Mouse (Mus musculus) heart, adult 8-10 months (tissue): ENCODE results near the gene Icam5. TPM values are rescaled to one million over a fixed set of nuclear protein-coding genes. Genes with fewer than 3 reads are reported as not detected.
A peak's percentile ranks its signal among the peaks of the same experiment; 100 is the strongest.

ENCODE experiments used
- DNase-seq: peaks from one replicate; pipeline ENCODE4 v3.0.0; 2022; ENCODE audit warnings: low spot score
- total RNA-seq, 4 experiments: library from RNA; stranded (reverse); gene quantifications; 2 replicates each; pipeline ENCODE4 v1.2.4; 2022

Icam5 gene
- total RNA-seq, 4 experiments from 2014 or later: 0.12 TPM; not detected in 3

DNA sequence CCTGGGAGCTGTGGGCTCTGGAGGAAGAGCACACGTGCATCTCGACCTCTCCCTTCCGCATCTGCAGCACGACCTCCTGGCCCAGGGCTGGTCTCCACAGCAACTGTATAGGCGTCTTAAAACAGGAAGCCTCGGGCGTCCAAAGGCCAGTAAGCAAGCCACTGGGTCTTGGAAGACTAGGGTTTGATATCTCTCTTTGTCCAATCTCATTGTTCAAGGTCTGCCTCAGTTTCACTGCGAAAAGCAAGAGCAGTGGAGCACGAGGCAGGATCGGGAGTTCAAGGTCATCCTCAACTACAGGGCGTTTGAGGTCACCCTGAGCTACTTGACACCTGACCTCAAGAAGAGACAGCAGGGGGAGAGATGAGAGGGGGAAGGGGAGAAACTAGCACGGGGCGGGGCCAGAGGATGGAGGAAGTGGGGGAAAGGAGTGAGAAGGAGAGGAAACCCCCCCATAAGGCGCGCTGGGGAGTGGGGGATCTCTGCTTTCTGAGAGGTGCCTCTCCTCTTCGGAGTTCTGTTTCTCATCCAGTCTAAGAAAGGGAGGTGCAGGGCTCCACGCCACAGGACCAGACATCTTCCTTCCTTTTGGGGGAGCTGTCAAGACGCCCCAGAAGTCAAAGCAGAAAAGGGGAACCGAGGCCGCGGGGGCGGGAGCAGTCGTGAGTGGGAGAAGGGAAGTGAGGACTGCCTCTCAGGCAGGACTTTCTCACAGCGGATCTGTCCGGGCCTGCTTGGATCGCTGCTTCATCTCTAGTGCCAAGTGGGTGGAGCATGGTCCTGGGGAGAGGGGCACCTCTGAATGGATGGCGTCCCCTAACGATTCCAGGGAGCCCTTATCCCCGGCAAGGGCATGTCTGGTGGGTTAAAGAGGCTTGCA, 16.9 kb upstream of the Icam5 start:
- peak; percentile 75 for DNase-seq

DNA sequence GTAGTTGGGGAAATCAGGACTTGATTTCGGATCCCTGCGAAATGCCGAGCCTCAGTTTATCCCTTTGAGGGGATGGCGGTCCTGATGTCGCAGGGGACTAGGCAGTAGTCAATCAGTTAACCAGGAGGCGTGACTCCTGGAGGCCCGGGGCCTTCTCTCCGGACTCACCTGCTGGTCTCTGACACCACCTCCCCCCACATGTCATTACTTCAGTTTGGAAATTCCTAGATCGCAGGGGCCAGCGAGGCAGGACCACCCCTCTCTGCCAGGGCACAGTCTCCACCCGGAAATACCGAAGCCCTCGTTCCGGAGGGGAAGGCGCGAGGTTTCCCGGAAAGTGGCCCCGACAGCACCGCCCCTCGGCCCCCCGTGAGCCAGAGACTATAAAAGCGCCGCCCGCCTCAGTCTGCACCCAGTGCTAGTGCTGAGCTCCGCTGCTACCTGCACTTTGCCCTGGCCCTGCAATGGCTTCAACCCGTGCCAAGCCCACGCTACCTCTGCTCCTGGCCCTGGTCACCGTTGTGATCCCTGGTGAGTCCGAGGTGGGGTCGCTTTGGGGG, 16.2 kb upstream of the Icam5 start, which contains the start of gene Icam1:
TSS of gene Icam1 (plus strand) at position 415 of the 560 bp plus-strand sequence.
- peak; percentile 77 for DNase-seq

DNA sequence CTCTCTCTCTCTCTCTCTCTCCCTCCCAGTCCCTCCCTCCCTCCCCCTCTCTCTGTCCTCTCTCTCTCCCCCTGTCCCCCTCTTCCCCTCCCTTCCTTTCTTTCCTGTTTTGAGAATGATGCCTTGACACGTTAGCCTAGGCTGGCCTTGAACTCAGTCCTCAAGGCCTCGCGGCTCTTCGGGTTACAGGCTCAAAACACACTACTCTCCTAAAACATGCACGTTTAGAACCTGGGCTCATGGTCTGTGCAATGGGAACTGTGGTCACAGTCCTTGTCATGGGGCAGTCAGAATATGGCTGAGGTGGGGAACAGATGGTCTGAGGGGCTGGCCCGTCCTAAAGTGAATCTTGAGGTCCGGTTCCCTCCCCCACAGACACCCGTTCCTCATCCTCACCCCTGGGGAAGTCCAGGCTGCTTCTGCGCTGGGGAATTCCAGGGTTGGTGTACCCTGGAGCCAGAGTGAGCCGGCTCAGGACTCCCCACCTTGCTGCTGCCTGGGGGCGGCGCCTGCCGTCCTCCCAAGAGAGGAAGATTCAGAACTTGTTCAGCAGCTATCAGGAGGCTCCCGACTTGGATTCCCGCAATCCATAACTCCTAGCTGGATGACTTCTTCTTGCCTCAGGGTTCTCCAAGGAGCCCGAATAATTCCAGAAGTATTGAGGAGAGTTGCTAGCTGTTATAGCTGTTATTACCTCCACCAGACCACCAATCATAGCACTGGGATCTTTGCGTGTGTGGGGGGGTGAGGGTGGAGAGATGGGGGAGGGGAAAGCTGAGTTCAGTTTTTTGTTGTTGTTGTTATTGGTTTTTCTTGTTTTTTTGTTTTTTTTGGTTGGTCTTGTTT, 15.3 kb upstream of the Icam5 start:
- DNase-seq: no peak

DNA sequence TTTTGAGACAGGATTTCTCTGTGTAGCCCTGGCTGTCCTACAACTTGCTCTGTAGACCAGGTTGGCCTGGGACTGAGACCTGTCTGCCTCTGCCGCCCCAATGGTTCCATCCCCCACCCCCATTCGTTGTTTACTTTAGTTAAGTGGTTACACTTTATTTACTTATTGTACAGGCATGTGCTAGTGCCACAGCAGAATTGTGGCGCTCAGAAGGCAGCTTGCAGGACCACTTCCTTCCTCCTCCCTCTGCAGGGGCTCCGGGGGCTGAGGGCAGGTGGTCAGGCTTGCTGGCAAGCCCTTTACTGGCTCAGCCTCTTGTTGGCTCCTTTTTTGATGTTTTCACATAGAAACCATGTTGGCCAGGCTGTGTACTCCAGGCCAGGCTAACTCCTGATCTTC, 14.7 kb upstream of the Icam5 start:
- no peak for DNase-seq

DNA sequence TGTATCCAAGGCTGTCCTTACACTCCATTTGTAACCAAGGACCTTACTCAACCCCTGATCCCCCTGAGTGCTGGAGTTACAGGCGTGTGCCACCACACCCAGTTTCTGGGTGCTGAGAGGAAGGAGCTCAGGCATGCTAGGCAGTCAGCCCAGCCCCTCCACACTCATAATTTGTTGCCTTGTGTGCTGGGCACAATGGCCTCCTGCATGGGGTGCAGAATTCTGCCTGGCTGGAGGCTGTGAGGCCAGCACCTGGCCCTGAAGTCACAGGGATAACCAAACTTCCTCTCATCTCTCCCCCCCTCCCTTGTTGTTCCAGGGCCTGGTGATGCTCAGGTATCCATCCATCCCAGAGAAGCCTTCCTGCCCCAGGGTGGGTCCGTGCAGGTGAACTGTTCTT, 13.3 kb upstream of the Icam5 start:
- DNase-seq: no peak

DNA sequence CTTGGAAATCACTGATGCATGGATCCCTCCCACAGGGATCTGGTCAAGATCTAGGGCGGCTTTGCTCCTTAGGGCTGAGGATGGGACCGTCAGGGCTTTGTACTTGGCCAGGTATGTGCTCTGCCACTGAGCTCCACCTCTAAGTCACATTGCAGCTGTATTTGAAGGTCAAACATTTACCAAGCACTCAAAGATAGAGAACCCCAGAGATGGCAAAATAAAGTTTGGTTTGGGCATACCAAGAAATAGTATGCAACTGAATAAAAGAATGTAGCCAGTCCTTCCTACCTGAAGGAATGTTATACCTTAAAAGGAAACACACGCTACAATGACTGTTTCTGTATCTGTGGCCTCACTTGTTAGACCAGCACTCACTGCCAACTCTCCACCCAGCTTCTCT, 10.5 kb upstream of the Icam5 start:
- no peak for DNase-seq

DNA sequence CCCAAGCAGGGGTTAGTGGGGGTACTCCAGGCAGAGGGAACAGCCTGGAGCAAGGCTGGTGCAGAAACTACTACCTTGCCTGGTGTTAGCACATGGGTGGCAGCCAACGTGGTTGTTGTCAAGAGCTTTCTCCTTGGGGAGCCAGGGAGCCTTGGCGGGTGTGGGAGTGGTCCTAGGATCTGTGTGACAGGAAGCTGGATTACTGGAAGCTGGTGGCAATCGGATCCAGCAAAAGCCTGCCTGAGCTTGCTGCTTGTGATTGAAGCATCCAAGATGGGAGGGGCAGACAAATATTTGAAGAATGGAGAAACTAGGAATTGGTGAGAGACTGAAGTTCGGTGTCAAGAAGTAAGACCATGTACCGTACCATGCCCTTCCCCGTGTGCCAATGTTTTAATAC, 9.6 kb upstream of the Icam5 start:
- DNase-seq: no peak

DNA sequence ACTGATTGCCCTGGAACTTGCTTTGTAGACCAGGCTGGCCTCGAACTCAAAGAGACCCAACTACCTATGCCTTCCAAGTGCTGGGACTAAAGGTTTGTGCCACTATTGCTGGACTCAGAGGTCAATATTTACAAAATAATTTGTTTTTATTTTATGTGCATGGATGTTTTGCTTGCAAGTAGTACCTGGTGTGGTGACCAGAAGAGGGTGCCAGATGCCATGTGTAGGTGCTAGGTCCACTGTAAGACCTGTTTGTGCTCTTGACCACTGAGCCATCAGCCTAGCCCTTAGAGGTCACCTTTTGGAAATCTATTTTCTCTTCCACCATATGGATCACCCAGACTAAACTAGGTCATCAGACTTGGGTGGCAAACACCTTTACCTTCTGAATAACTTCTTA, 9.1 kb upstream of the Icam5 start:
- no peak for DNase-seq

DNA sequence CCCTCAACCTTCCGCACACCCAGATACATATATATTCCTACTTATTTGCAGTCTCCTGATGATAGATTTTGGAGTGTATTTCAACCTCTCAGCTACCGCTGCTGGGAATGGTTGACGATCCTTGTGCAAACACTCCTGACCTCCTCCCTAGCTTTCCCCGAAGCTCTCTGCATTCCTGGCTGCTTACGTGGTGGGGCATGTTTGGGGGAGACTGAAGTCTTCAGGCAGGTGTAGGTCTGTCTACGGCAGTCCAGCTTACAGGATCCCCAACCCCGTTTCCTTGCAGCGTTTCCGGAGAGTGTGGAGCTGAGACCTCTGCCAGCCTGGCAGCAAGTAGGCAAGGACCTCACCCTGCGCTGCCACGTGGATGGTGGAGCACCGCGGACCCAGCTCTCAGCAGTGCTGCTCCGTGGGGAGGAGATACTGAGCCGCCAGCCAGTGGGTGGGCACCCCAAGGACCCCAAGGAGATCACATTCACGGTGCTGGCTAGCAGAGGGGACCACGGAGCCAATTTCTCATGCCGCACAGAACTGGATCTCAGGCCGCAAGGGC, 6.5 kb upstream of the Icam5 start:
- no peak for DNase-seq

DNA sequence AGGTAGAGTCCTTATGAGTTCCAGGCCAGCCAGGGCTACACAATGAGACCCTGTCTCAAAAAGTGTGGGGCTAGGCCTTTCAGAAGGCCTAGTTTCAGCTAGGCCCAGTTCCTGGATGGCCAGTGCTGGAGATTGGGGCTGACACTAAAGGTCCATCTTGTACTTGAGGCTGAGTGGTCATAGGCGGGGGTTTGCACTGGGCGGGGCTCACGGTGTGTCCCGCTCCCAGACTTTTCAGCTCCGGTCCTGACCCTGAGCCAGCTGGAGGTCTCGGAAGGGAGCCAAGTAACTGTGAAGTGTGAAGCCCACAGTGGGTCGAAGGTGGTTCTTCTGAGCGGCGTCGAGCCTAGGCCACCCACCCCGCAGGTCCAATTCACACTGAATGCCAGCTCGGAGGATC, 5.0 kb upstream of the Icam5 start:
- DNase-seq: no peak

DNA sequence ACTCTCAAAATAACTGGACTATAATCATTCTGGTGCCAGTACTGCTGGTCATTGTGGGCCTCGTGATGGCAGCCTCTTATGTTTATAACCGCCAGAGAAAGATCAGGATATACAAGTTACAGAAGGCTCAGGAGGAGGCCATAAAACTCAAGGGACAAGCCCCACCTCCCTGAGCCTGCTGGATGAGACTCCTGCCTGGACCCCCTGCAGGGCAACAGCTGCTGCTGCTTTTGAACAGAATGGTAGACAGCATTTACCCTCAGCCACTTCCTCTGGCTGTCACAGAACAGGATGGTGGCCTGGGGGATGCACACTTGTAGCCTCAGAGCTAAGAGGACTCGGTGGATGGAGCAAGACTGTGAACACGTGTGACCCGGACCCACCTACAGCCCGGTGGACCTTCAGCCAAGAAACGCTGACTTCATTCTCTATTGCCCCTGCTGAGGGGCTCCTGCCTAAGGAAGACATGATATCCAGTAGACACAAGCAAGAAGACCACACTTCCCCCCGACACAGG, 4.0 kb upstream of the Icam5 start:
- DNase-seq: no peak

DNA sequence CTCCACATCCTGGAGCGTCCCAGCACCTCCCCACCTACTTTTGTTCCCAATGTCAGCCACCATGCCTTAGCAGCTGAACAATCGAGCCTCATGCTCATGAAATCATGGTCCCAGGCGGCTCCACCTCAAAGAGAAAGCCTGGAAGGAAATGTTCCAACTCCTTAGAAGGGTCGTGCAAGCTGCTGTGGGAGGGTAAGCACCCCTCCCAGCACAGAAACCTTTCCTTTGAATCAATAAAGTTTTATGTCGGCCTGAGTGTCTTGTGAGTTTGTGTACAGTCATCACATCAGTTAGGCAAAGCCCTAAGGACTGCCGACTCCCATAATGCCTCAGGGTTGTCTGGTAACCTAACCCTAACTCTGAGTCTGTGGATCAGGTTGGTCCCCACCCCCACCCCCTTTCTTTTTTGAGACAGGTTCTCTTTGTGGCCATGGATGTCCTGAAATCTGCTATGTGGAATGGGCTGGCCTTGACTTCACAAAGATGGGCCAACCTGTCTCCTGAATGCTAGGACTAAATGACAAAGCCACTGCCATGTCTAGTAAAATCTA, 3.2 kb upstream of the Icam5 start:
- no peak for DNase-seq

DNA sequence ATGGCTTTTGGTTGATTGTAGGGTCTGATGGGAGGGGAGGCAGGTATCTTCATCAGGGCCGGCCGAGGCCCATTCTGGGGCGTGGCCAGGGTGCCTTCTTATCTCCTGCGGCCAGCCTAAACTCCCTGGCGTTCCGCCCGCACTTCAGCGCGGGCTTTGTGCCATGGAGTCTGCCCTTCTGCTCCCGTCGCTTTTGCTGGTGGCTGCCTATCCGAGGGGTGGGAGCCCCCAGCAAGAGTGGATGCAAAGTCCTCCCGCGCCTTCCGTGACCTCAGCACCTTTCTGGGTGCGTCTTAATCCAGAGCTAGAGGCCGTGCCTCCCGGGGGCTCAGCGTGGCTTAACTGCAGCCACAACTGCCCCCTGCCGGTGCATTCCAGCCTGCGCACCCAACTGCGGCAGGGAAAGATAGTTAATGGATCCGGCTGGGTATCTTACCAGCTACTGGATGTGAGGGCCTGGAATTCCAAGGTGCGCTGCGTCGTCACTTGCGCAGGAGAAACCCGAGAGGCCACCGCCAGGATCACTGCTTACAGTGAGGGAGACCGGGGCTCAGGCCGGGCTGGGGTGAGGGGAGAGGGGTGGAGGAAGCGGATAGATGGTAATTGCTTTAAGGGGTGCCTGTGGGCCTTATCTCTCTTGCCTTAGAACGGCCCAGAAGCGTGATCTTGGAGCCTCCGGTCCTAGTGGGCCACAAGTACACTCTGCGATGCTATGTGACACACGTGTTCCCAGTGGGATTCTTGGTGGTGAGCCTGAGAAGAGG, 2.4 kb upstream of the Icam5 start, which contains the start of gene Icam4:
TSS of gene Icam4 (plus strand) at position 83 of the 764 bp plus-strand sequence.
- DNase-seq: peak; percentile 81

DNA sequence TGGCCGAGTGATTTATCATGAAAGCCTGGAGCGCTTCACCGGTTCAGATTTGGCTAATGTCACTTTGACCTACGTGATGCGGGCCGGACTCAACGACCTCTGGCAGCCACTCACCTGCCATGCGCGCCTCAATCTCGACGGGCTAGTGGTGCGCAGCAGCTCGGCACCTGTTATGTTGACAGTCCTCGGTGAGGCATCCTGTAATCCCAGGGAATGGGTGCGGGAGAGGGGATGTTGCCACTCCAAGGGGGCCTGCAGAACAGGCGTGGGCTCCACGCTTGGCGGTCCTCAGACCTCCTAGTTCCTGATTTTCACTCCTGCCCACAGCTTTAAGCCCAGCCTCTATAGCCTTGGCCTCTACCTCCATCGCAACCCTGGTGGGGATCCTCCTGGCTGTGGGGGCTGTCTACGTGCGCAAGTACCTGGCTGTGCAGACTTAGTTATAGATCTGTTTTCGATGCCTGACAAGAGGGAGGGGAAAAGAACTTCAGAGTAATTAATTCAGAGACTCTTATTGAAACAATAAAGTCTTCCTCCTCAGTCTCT, 1.7 kb upstream of the Icam5 start:
- no peak for DNase-seq

DNA sequence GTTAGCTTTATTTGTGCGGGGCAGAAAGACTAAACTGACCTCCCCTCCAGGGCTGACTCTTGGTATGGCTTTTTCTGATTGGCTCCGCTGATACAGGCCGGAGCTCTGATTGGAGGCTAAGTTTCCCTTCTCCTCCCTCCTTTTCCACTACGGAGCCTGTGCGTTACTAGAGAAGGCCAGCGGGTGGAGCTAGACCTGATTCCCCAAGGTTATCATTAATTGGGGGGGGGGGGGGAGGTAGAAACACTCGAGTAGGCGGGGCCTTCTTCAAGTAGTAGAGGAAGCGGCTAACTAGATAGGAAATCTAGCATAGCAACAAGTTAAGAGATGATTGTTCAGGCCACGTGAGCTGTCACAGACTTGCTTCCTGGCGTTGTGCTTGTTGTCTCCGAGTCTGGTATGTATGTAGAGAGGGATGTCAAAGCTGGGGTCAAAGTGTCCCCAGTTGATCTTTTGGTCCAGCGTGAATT, 1.1 kb upstream of the Icam5 start:
- DNase-seq: peak; percentile 90

DNA sequence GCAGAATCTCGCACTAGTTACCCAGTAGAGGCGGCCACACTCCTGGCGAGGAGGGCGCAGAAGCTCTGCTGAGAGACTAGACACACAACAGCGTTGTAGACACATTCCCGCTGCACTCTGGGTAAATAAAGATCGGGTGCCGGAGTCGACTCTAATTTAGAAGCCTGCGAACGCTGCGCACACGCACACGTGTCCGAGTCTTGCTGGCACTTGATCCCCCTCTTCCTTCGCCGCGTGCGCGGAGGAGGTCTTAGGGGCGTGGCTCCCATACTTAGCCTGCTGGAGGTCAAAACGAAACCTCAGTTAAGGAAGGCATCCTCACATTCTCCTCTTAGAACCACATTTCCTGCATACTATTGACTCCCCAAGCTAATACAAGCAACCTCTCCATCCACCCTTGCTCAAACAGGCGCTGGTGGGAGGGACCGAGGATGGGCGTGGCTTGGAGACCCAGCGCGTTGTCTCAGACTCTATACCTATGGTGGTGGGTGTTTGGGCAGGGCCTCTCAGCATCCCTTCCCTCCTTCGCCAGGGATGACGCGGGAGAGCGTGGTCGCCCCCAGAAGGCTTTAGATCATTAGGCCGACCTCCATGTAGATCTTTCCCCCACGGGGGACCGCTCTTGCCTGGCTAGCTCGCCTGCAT, 500 bp upstream of the Icam5 start:
- peak; percentile 61 for DNase-seq

DNA sequence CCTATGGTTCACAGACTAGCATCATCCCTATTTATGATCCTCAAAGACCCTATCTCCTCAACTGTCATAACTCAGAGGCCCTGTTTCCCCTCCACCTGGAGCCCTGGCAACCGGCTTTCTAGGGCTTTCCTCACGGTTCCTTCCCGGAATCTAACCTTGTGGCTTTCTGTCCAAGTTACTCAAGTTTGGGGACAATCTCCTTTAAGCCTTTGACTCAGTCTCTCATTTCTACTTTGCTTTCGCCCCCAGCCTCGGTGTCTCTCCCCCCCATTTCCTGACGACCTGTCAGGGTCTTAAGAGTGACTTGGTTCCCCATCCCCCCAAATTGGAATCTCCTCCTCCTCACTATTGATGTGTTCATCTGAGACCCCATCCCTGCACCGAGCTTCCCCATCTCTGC, 618 bp downstream of the Icam5 start:
- DNase-seq: no peak

DNA sequence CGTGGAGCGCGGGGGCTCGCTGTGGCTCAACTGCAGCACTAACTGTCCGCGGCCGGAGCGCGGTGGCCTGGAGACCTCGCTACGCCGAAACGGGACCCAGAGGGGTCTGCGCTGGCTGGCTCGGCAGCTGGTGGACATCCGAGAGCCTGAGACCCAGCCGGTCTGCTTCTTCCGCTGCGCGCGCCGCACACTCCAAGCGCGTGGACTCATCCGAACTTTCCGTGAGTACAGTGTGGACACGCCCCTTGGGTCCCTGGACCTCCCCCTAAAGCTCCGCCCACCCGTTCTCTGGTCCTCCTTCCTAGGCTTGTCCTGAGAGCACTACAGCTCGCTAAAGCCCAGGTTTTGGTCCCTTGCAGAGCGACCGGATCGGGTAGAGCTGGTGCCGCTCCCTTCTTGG, 1.3 kb downstream of the Icam5 start:
- DNase-seq: peak; percentile 87

DNA sequence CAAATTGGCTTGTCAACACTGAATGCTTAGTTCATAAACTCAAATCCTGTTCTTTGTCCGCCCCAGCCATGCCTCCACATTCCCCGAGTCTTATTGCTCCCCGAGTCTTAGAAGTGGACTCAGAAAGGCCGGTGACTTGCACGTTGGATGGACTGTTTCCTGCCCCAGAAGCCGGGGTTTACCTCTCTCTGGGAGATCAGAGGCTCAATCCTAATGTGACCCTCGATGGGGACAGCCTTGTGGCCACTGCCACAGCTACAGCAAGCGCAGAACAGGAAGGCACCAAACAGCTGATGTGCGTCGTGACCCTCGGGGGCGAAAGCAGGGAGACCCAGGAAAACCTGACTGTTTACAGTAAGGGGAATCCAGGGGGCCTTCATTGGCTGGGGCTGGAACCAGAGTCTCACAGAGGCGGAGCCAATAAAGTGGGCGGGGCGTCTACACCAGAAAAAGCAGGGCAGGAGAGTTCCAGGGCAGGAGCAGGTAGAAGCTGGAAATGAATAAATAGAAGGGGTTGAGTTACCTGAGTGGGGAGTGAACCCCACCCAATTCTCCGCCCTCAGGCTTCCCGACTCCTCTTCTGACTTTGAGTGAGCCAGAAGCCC, 2.7 kb downstream of the Icam5 start:
- no peak for DNase-seq
